Mouse (Mus musculus): ENCODE data around the gene Gm21119.
"Not testable (repeated sequence)": the region's sequence is repeated elsewhere in the genome, so short reads cannot be mapped to it uniquely, and the experiment has no call there.

Gene Gm21119

DNA sequence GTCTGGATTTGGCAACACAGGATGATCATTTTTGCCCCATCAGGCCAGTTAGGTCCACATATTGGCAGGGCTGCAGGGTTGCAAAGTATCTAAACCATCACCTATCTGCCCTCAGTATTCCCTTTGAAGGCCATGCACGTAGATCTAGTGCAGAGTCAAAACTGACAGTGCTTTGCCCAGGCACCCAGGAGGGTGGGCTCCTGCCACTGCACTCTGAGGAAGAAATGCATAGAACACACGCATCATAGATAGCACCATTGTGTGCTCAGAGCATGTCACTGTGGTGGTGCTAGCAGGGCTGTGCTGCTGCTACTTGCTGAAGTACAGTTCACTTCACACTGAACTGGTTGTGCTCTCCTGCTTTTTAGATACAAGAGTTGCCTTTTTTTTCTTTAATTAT lies at the start of gene Gm21119:
Gm21119 (plus strand) TSS at position 301 of the 400 bp plus-strand sequence.
- CTCF ChIA-PET, result not testable (repeated sequence)

DNA sequence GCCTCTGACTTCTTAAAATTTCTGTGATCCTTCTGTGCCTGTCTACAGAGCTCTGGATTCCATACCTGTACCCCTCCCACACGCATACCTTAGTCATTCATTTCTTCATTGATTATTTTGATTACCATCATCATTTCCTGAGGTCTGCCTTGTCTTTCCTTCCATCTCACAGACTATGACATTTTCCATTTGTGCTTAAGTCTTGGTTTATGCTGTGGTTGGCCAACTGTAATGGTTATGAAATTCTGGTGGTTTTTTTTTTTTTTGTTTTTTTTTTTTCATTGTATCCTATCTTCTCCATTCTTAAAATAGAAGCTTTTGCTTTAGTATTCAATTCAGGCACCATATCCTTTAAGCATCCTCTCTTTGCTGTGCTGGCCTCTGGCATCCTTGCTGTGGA lies 48.0 kb upstream of the Gm21119 start:
- CTCF ChIA-PET, result not testable (repeated sequence)

DNA sequence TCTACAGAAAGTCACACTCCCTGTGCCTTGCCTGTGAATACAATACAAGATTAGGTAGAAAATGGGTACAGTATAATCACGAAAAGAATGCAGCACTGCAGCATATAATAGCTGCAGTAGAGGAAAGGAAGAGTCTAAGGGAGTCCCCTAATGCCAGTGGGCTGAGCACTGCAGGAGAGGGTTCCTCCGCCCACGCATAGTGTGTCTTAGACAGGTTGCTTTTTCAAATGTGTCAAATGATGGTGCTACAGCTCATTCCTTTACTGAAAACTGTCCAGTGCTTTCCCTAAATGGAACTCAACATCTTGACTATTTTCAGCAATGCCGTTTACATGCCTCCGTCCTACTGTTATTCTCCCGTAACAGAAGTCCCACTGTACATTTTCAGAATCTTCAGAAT lies 33.6 kb upstream of the Gm21119 start:
- CTCF ChIA-PET, result not testable (repeated sequence)

GRCm38 (mm10) chr8:20582772-20583171 lies 31.9 kb upstream of the Gm21119 start:
- CTCF ChIA-PET, result not testable (repeated sequence)

DNA sequence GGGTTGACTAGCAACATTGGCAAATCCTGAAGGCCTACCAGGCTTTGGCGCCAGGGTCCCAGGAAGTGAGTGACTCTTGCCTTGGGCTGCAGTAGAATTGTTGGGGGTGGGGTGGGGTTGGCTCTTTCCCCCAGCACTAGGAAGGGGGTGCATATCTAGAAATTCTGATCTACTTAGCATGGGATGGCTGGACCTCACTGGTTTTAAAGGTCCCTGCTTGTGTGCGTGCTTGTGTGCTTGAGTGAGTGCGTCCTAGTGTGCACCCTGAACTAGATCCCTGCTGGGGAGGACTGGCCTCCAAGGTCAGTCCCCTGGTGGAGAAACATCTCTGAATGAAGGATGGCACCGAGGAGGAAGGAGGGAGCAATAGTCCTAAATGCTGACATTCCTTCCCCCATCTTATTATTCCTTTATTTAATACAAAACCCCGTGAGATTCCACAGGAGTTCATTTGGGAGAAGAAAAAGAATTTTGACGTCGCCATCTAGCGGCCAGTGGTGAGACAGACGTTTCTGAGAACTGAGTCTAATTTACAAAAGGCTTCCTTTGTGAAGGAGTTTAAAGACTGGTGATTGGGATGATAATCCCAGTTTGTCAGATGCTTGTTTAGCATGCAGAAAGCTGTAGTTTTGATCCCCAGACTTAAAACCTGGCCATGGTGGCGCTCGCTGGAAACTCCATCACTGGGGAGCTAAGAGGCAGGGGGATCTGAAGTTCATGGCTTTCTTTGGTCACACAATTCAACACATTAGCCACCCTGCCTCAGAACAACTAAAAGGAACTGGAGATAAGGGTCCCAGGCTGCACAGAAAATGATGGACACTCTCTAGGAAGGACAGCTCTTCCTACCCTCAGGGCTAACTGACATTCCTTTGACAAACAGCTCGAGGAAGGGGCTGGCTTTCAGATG lies 26.2 kb upstream of the Gm21119 start:
- CTCF ChIA-PET, result not testable (repeated sequence)

DNA sequence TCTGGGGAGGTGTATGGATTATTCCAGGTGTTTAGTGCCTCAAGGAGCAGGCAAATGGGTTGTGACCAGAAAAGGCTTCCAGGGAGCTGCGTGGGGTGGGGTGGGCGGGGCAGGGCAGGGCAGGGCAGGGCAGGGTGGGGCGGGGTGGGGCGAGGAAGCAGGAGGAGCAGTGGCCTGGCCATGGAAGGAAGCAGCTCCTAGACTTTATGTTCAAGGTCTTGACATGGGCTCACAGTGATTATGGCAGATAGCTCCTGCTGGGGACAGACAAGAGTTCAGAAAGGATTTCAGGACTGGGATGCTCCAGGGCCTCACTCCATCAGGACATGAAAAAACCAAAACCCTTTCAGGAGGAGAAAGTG lies 25.6 kb upstream of the Gm21119 start:
- CTCF ChIA-PET, result not testable (repeated sequence)

- CTCF ChIA-PET, result not testable (repeated sequence)
These were observed 24.4 kb upstream of the Gm21119 start for GRCm38 (mm10) chr8:20590117-20590997.

DNA sequence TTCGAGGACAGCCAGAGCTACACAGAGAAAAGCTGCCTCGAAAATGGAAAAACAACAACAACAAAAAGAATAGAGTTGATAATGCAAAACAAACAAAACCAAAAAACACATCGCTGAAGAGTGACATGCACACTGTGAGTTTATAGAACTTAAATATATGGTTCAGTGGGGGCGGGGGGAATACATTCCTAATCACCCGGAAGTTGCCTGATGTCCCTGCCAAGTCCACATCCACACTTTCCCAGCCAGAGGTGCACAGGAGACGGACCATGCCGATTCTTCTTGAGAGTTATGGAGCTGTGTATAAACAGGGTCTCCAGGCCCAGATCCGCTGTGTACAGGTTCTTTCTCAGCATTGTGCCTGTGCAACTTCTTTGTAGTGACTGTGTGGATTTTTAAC lies 23.7 kb upstream of the Gm21119 start:
- CTCF ChIA-PET, result not testable (repeated sequence)

GRCm38 (mm10) chr8:20592732-20593272 lies 21.9 kb upstream of the Gm21119 start:
- CTCF ChIA-PET, result not testable (repeated sequence)

GRCm38 (mm10) chr8:20593841-20594240 lies 20.9 kb upstream of the Gm21119 start:
- CTCF ChIA-PET, result not testable (repeated sequence)

- CTCF ChIA-PET, result not testable (repeated sequence)
These were observed 18.5 kb upstream of the Gm21119 start for GRCm38 (mm10) chr8:20596081-20596841.

- CTCF ChIA-PET, result not testable (repeated sequence)
These were observed 17.6 kb upstream of the Gm21119 start for GRCm38 (mm10) chr8:20596842-20597708.

GRCm38 (mm10) chr8:20598300-20599170 lies 16.2 kb upstream of the Gm21119 start:
- CTCF ChIA-PET, result not testable (repeated sequence)

- CTCF ChIA-PET, result not testable (repeated sequence)
These were observed 15.4 kb upstream of the Gm21119 start for GRCm38 (mm10) chr8:20599350-20599749.

DNA sequence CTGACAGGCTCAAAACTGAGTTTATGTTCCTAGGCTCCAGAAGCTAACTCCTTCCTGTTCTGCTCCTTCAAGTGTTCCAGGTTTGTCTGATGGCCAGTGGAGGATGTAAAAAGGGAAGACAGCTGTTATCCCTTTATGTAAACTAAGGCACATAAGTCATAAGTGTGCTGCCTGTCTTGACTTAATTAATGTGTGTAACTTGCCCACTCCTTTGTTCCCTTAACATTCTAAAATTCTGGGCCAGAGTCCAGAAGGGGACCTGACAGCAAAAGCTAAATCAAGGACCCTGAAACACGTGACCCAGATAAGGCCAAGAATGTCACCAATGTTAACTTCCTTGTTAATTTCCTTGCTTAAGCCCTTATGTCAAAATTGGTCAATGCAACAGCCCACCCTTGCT lies 3.9 kb upstream of the Gm21119 start:
- CTCF ChIA-PET, result not testable (repeated sequence)

DNA sequence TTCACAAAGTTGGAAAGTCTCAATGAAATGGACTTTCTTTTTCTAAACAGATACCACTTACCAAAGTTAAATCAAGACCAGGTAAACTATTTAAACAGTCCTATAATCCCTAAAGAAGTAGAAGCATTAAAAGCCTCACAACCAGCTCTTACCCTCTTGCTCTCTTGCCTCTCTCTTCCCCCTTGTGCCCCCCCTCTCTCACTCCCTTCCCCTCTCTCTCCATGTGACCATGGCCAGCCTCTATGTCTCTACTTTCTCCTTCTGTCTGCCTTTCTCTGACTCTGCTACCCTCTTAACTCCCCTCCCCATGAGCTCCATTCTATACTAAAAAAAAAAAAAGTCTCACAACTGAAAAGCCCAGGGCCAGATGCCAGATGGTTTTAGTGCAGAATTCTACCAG lies 2.0 kb upstream of the Gm21119 start:
- CTCF ChIA-PET, result not testable (repeated sequence)

DNA sequence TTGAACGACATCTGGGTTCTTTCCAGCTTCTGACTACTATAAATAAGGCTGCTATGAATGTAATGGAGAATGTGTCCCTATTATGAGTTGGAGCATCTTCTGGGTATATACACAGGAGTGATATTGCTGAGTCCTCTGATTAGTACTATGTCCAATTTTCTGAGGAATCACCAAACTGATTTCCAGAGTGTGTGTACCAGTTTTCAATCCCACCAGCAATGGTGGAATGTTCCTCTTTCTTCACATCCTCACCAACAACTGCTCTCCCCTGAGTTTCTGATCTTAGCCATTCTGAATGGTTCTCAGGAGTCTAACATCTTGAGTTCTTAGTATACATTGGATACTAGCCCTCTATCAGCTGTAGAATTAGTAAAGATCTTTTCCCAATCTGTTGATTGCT lies 16.0 kb downstream of the Gm21119 start:
- CTCF ChIA-PET, result not testable (repeated sequence)

DNA sequence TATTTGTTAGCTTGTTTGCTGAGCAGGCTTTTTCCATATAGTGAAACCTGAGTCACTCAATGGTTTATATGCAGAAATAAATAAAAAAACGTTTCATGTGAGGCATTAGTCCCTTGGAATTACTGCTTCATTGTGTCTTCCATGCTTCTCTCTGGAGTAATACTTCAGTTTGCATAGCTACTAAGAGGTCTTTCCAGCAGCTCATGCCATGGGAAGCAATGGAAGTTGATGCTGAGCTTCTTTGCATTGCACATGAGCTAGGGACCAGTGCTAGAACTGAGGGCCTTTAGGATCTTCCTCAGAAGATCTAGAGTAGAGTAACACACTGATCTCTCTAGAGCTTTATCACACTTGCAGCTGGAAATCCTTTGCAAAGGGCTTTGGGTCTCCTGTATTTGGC lies 23.2 kb downstream of the Gm21119 start:
- CTCF ChIA-PET, result not testable (repeated sequence)

DNA sequence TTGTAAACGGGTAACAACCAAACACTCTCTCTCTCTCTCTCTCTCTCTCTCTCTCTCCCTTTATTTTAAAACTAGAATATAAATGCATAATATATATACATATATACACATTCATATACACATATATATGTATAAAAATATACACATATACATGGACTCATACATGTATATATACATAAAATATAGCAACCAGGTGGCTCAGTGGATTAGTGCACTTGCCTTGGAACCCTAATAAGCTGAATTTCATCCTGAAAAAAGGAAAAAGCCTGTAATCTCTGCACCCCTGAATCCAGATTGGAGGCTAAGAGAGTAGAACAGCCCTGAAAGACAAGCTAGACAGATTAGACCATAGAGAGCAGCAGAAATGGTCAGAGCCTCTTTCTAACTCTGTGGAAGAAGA lies 28.8 kb downstream of the Gm21119 start:
- CTCF ChIA-PET, result not testable (repeated sequence)

GRCm38 (mm10) chr8:20652976-20653375 lies 38.3 kb downstream of the Gm21119 start:
- CTCF ChIA-PET, result not testable (repeated sequence)

Data from spleen, embryonic (tissue).